Mouse (Mus musculus) kidney, postnatal 0 days (tissue): ENCODE data around the gene Wdr60. TPM values are rescaled to one million over a fixed set of nuclear protein-coding genes. Genes with fewer than 3 reads are reported as not detected.

Source experiments
- ATAC-seq: fragments of 200-750 bp; cut with Nextera tagmentation; replicated peaks from 2 replicates; pipeline ENCODE4 v1.8.0; 2017; ENCODE audit warnings: low read depth, moderate number of reproducible peaks, moderate TSS enrichment, moderate library complexity; ENCODE audit not compliant: low FRiP score
- DNase-seq: peaks from one replicate; pipeline ENCODE4 v3.0.0-alpha.2; 2016; ENCODE audit warnings: low spot score
- H3K27ac ChIP-seq: fragments of 300-500 bp; sonication (generic); 2 replicates; pipeline ENCODE4 v1.5.1; 2014; ENCODE audit warnings: mild to moderate bottlenecking
- H3K27me3 ChIP-seq: fragments of 300-500 bp; sonication (generic); 2 replicates; pipeline ENCODE4 v1.6.1; 2014; ENCODE audit warnings: low read length, mixed read lengths; ENCODE audit not compliant: insufficient read depth
- H3K36me3 ChIP-seq: fragments of 300-500 bp; sonication (generic); 2 replicates; pipeline ENCODE4 v1.6.1; 2014; ENCODE audit warnings: low read length, mixed read lengths; ENCODE audit not compliant: insufficient read depth
- H3K4me1 ChIP-seq: fragments of 300-500 bp; sonication (generic); replicated peaks from 2 replicates; pipeline ENCODE4 v1.6.1; 2014; ENCODE audit warnings: antibody characterized with exemption, low read length, mixed read lengths; ENCODE audit not compliant: insufficient read depth
- H3K4me2 ChIP-seq: fragments of 300-500 bp; sonication (generic); 2 replicates; pipeline ENCODE4 v1.6.1; 2014; ENCODE audit warnings: mild to moderate bottlenecking, low read length, moderate library complexity, mixed read lengths
- H3K4me3 ChIP-seq: fragments of 300-500 bp; sonication (generic); replicated peaks from 2 replicates; pipeline ENCODE4 v1.5.1; 2014; ENCODE audit warnings: low read depth, low read length
- H3K9ac ChIP-seq: fragments of 300-500 bp; sonication (generic); 2 replicates; pipeline ENCODE4 v1.6.1; 2014; ENCODE audit warnings: low read depth, low read length
- H3K9me3 ChIP-seq: fragments of 300-500 bp; sonication (generic); replicated peaks from 2 replicates; pipeline ENCODE4 v1.6.1; 2016; ENCODE audit warnings: low read length, inconsistent platforms, mixed read lengths
- CTCF ChIP-seq: IDR thresholded peaks from 2 replicates; pipeline ENCODE4 v1.5.1; 2016; ENCODE audit warnings: antibody characterized with exemption, low read depth, mild to moderate bottlenecking, moderate library complexity
- WGBS: fragments of 180-500 bp; shearing (Covaris S2); extraction: QIAGEN DNeasy Blood & Tissue Kit; methylation state at CpG from one replicate; pipeline ENCODE4 v1.1.7; 2014; 5-methylcytosine and 5-hydroxymethylcytosine counted together
- polyA plus RNA-seq: library from polyadenylated mRNA; unstranded; fragments of >200 nt; fragmentation: Nextera tagmentation; extraction: Ambion mirVana; gene quantifications from 2 replicates; pipeline ENCODE4 v1.2.1, GENCODE M21; 2015

Gene Wdr60
- polyA plus RNA-seq, 1 experiment from 2014 or later = 16.6 TPM

DNA sequence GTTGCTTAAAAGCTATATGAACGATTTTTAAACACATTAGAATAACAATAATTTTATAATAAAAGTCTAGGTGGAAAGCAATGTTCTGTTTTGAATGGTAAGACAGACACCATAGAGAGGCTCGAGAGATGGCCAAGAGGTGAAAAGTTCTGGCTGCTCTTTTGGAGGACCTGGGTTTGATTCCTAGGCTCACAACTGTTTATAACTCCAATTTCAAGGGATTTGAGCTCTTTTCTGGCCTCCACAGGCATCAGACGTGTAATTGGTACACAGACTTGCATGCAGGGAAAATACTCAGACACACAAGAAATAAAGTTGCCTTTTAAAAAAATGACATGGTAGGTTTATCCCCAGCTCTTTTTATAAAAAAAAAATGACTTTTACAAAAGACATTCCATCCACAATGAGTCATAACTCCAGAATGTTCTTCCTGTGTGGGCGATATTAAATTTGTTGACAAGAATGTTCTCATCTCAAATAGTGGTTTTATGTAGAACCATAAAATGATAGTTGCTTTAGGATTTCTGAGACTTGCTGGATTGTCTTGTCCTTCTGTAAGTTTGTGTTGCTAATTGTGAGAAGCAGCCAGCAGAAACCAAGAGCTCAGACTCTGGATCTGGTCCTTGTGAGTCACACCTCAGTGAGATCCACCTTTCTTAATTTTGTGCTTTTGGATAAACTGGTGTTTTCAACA lies 30.9 kb upstream of the Wdr60 start:
- H3K27me3 ChIP-seq = no peaks in the 10 kb centered on the region
- DNase-seq (peak; percentile 68), ATAC-seq (no peak)
- H3K36me3 ChIP-seq = no peaks in the 10 kb centered on the region
- TF ChIP-seq CTCF = no peak
- no peak overlapping the region for H3K4me2 ChIP-seq
- H3K9ac ChIP-seq = no peak overlapping the region
- 68% methylated on average over 4 of the region's 4 CpGs for WGBS
- 0 out of 2 replicates have a peak overlapping the region, but pooled peaks have one; percentile 50 for H3K27ac ChIP-seq
- no peaks in the 10 kb centered on the region for H3K9me3 ChIP-seq
- no peaks in the 10 kb centered on the region for H3K4me1 ChIP-seq
- no peak overlapping the region for H3K4me3 ChIP-seq

DNA sequence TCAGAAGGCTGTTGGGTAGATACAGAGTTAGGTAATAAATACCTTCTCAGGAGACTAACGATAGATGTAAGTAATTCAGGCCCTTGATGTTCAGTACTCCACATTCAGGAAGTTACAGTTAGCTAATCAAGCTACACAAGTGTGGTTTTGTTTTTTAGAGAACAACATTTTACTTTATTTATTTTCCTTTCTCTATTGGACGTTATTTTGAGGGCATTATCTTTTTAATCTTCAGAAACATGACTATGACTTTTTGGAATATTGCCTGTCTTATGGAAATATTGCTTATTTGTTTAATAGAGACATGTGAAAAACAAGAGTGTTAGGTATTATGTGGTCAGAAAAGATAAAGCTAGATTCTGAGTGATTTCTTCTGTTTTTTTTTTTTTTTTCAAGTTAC lies 30.4 kb upstream of the Wdr60 start:
- 51% methylated on average over 2 of the region's 2 CpGs for WGBS
- no peaks in the 10 kb centered on the region for H3K36me3 ChIP-seq
- no peak overlapping the region for H3K4me2 ChIP-seq
- DNase-seq (no peak), ATAC-seq (no peak)
- TF ChIP-seq CTCF = no peak
- no peak overlapping the region for H3K27ac ChIP-seq
- H3K4me3 ChIP-seq = no peak overlapping the region
- no peaks in the 10 kb centered on the region for H3K4me1 ChIP-seq
- H3K27me3 ChIP-seq = no peaks in the 10 kb centered on the region
- no peaks in the 10 kb centered on the region for H3K9me3 ChIP-seq
- no peak overlapping the region for H3K9ac ChIP-seq

DNA sequence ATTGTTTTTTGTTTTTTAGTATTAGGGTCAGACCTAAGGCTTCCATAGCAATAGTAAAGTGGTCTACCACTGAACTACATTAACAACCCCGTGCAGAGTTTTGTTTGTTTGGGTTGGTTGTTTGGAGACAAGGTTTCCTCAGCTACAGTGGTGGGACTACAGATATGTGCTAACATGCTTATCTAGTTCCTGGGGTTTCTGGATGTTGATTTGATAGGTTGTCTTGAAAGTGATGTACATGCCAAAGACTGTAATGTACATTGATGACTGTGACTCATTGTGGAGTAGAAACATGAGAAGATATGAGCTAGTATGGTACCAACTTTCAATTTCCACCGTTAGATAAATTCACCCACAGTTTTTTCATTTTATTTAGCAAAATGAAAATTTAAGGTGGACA lies 20.7 kb upstream of the Wdr60 start:
- 0 out of 2 replicates have a peak, but pooled peaks cover 3% of the 10 kb centered on the region for H3K4me1 ChIP-seq
- no peak overlapping the region for H3K4me2 ChIP-seq
- ATAC-seq = no peak
- 85% methylated on average over 2 of the region's 2 CpGs for WGBS
- H3K9ac ChIP-seq = no peak overlapping the region
- no peak overlapping the region for H3K27ac ChIP-seq
- no peak overlapping the region for H3K4me3 ChIP-seq
- TF ChIP-seq CTCF = no peak
- H3K27me3 ChIP-seq = no peaks in the 10 kb centered on the region
- H3K9me3 ChIP-seq = no peaks in the 10 kb centered on the region
- H3K36me3 ChIP-seq = no peaks in the 10 kb centered on the region
- no peak for DNase-seq

DNA sequence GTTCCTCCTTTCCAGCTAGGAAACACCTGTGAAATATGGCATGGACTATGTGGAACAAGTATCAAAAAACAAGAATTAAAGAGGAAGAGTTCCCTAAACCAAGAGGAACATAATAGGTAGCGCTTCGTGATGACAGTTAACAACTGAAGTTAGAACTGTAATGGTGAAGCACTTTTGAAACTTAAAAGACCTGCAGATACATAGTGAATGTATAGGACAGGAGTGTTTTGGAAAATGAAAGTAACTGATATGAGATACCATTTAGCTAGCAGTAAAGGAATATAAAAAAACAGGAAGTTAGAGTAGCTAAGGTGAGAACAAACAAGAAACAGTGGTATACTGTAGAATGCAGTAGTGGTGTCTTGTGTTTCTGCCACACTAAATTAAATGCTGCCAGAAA lies 20.0 kb upstream of the Wdr60 start:
- H3K27me3 ChIP-seq = no peaks in the 10 kb centered on the region
- DNase-seq = no peak
- H3K27ac ChIP-seq = no peak overlapping the region
- no peak overlapping the region for H3K4me3 ChIP-seq
- WGBS = 81% methylated on average over 2 of the region's 2 CpGs
- TF ChIP-seq CTCF = no peak
- no peak for ATAC-seq
- no peaks in the 10 kb centered on the region for H3K9me3 ChIP-seq
- H3K4me1 ChIP-seq = 0 out of 2 replicates have a peak, but pooled peaks cover 3% of the 10 kb centered on the region
- no peaks in the 10 kb centered on the region for H3K36me3 ChIP-seq
- no peak overlapping the region for H3K9ac ChIP-seq
- H3K4me2 ChIP-seq = no peak overlapping the region

DNA sequence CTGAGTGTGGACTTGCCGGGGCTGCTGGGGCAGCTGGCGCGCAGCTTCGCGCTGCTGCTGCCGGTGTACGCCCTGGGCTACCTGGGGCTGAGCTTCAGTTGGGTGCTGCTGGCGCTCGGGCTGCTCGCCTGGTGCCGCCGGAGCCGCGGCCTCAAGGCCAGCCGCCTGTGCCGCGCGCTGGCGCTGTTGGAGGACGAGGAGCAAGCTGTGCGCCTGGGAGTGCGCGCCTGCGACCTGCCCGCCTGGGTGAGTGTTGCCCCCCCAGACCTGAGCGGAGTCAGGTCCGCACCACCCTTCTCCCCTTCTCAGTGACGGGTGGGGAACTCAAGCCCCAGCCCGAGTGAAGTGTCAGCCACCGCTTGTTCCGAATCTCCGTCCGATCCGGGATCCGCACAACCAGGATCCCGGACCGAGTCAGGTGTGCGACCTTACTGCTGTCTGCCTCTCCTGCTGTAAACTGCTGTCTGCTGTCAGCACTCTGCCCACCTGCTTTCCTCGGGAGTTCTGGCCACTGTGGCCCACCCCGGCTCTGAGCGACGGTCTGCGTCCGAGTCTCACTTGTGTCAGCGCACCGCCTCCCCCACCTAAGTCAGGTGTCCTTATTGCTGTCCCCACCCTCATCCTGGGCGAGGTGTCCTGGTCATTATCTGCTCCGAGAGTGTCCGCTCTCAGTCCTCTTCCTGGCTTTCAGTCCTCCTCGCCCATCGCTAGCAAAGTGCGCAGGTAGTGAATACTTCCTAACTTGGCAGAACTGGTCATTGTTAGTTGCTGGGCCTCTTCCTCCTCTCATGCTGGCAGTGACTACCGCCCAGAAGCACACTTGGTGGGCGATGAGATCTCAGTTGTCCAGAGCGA lies 18.8 kb upstream of the Wdr60 start:
- peak; percentile 71; the same call in 1 of the 2 replicates for ATAC-seq
- Histone ChIP-seq H3K4me3 (peak overlapping the region; percentile 95), H3K36me3 (no peaks in the 10 kb centered on the region), H3K27ac (peak overlapping the region; percentile 90), H3K4me2 (peak overlapping the region; percentile 89), H3K9me3 (no peaks in the 10 kb centered on the region), H3K27me3 (no peaks in the 10 kb centered on the region), H3K9ac (peak overlapping the region; percentile 94), H3K4me1 (0 out of 2 replicates have a peak, but pooled peaks cover 3% of the 10 kb centered on the region)
- peak; percentile 43 for DNase-seq
- WGBS = under 1% methylated on average over 55 of the region's 55 CpGs
- TF ChIP-seq CTCF = no peak

DNA sequence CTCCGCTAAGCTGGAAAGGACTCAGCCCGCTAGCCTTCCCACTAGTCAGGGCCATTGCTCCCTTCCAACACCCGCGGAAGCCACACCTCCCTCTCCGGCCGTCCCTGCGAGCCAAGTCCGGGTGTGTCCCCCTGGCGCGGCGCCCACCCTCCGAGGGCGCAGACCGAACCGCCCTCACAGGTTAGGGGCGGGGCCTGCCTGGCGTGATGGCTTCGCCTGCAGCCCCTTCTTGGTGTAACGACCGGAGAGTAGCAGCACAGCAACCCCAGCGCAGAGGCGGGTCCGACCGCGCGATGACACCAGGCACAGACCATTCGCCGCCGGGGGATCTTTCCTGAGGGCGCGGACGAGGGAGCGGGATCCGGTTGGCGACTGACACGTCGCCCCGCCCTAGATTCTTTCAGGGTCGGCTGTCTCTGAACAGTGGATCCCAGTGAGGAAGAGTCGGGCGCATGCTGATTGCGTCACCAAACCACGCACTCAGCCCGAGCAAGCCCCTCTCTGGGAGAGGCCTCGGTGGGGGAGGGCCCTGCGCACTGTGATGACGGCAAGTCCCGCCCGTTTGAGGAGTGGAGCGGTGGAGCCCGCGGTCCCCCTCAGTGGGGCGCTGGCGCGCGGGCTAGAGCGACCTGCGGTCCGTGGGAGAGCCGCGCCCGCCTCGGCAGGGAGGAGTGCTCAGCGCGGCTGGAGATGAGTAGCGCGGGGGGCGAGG lies 18.0 kb upstream of the Wdr60 start, which contains the start of gene Esyt2:
Gene Esyt2, plus strand, starts transcription at position 544 of the 712 bp plus-strand sequence.
- WGBS = under 1% methylated on average over 52 of the region's 68 CpGs
- Histone ChIP-seq H3K4me1 (0 out of 2 replicates have a peak, but pooled peaks cover 3% of the 10 kb centered on the region), H3K4me3 (peak within 1 kb of the TSS; percentile 95), H3K4me2 (peak within 1 kb of the TSS; percentile 89), H3K27me3 (no peaks in the 10 kb centered on the region), H3K9ac (peak within 1 kb of the TSS; percentile 94), H3K9me3 (no peaks in the 10 kb centered on the region), H3K27ac (peak within 1 kb of the TSS; percentile 90), H3K36me3 (no peaks in the 10 kb centered on the region)
- ATAC-seq (peak; percentile 98), DNase-seq (peak; percentile 99)
- peak; percentile 50; the same call in 1 of the 2 replicates for TF ChIP-seq CTCF
